Mouse (Mus musculus) heart, adult 2 months (tissue): ENCODE measurements at regions not wholly inside any gene's neighbourhood (a gene's known extent, or its start where the extent isn't known, plus 50 kb on each side); places are given as distances from the start of the nearest gene placed in this dataset.

Experiments used
- CTCF ChIP-seq: fragments of 200-600 bp; IDR thresholded peaks from 2 replicates; pipeline ENCODE4 v1.8.1; 2022; ENCODE audit warnings: antibody characterized with exemption, mild to moderate bottlenecking, moderate library complexity
- EP300 ChIP-seq: fragments of 200-500 bp; IDR thresholded peaks from 2 replicates; pipeline ENCODE4 v1.6.1; 2011; ENCODE audit warnings: low read depth, low read length, control low read depth; ENCODE audit not compliant: insufficient read depth

- TF ChIP-seq EP300 (no peak), CTCF (no peak)
These were observed 293.4 kb upstream of the Chrm3 start for GRCm38 (mm10) chr13:10654086-10654422.
